Mouse (Mus musculus): ENCODE data around the gene Mafb.

Mafb gene

GRCm38 (mm10) chr2:160364128-160364650 lies 2.7 kb downstream of the Mafb start:
- DNase-seq (ENCODE audit: low spot score) = no peak

DNA sequence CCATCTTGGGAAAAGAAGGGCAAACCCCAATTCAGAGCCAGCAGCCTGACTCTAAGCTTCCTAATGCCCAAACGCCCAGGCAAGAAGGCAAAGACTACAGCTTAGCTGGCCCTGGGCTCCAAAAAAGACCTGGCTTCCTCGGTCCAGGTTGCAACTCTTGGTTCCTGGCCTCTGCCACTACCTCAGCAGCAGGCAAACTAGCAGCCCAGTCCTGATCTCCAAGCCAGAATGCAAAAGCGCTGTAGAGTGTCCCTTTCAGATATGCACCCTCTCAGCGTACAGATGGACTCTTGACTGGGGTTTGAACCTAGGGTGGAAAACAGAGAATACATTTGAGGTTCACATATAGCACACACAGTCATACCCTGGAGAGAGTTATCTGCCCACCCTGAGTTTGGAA lies 3.7 kb downstream of the Mafb start:
- no peak for DNase-seq (ENCODE audit: low spot score)

- no peak for DNase-seq (ENCODE audit: low spot score)
Measured at GRCm38 (mm10) chr2:160361442-160362121, 5.3 kb downstream of the Mafb start.

DNA sequence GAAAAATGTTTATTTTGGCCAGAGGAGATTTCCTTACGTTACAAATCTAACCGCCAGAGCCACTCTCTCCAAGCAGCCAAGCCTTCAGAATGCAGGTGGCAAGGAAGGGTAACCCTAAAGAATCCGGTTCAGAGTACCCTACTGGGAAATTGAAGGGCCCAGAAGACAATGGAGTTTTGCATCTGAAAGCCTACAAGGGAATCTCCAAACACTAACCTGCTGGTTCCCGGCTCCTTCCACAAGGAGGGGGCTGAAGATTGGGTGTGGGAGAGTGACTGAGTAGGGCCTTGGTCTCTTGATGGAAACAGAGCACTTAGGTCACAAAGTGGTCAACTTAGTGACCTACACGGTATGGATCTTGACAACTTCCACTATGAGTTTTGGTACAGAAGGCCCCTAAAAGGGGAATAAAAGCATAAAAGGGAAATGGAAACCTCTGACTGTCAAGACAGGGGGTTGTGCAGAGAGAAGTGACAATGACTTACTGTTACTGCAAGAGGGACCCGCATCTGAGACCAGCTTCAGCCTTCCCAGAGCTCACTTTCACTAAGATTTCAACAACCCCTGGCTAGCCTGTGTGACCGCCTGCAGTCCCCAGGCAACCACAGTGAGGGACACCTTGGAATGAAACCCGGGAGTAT lies 6.5 kb downstream of the Mafb start:
- no peak for DNase-seq (ENCODE audit: low spot score)

GRCm38 (mm10) chr2:160358896-160359295 lies 8.0 kb downstream of the Mafb start:
- DNase-seq (ENCODE audit: low spot score) = no peak

DNA sequence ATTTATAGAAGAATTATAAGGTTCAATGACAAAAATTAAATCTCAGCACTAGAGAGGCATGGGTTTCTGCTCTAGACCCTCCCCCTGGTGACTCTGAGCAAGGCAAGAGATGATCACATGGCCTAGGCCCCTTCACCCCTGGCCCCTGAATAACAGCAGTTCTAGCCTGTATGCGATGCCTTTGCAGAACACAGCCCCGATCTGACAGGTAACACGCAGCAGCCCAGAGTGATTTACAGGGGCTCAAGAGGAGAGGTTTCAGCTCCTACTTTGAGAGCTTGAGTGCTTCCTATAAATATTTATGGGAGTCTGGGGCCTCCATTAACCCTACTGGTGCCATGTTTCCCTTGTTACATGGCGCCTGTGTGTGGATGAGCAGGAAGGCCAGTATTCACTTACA lies 9.4 kb downstream of the Mafb start:
- DNase-seq (ENCODE audit: low spot score) = no peak

- DNase-seq (ENCODE audit: low spot score) = no peak
Measured at GRCm38 (mm10) chr2:160356132-160356531, 10.7 kb downstream of the Mafb start.

GRCm38 (mm10) chr2:160354319-160354718 lies 12.5 kb downstream of the Mafb start:
- no peak for DNase-seq (ENCODE audit: low spot score)

DNA sequence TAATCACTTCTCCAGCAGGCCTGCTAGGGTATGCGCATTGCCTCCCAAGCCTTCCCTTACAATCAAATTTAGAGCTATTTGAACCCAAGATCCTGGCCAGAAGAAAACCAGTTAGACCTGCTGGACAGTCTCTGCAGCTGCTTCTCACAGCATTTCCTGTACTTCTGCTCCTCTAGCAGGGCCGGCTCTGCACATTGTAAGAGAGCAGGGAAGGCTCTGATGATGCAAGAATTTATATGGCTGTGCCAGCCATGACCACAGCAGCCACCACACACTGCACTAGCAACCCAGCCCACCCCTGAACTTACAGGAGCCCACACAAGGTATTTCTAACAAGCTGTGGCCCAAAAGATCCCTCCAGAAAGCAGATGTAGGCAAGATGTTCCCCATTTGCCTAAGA lies 13.3 kb downstream of the Mafb start:
- DNase-seq (ENCODE audit: low spot score) = no peak

DNA sequence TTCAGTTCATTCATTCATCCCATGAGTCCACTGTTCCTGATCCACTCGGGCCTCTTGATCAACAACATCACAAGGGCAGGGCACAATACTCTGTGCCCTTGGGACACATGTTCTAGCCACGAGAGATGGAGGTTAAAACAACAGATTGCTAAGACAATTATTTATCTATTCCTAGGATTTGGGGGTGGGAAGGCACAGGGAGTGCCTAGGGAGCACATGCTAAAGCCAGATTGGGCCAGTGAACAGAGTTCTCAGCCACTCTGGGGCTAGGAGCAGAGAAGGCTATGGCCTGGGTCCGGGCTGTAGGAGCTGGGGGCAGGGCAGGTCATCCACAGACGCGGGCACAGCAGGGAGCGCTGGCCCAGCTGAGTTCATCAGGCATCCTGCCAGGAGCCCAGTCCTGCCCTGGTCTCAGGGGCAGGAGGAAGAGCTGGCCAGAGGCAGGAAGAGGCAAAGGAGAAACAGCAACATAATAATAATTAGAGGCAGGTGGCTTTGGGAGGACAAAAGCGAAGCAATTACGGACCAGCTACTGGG lies 15.8 kb downstream of the Mafb start:
- DNase-seq (ENCODE audit: low spot score) = no peak

GRCm38 (mm10) chr2:160349578-160349977 lies 17.3 kb downstream of the Mafb start:
- no peak for DNase-seq (ENCODE audit: low spot score)

DNA sequence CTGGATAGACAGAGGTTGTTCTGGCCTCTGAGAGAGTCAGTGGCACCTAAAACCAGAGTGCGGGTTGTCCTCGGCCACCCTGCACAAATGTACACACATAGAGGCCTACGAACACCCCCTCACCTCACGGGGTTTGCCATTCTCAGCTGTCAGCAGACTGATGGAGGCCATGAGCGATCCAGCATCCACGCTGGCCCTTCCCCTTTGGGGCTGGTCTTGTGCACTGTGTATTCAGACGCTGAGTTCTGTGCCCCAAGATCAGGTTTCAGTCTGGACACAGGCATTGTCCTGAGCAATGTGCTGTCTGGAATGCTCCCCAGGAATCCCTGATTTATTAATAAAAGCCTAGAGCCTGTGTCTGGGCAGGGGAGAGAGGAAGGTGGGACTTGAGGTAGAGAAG lies 18.1 kb downstream of the Mafb start:
- DNase-seq (ENCODE audit: low spot score) = no peak

- DNase-seq (ENCODE audit: low spot score) = no peak
Measured at GRCm38 (mm10) chr2:160348072-160348604, 18.7 kb downstream of the Mafb start.

- no peak for DNase-seq (ENCODE audit: low spot score)
Measured at GRCm38 (mm10) chr2:160345644-160346043, 21.2 kb downstream of the Mafb start.

DNA sequence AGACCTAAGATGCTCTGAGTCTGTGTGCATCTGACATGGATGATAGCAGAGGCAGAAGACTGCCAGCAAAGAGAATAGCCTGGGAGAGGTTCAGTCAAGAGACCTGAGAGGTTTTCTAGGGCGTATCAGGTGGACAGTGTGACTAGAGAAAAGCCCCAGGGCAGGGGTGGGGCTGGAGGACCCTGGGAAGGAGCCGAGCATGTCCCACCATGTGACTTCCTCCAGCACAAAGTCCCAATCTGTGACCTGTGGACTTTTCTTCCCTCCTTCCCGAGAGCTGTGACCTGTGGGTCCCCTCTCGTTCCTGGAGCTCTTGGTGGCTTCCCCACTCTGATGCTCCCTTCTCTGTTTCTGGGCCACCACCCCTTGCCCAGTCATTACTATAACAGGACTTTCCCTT lies 26.7 kb downstream of the Mafb start:
- DNase-seq (ENCODE audit: low spot score) = no peak

- DNase-seq (ENCODE audit: low spot score) = no peak
Measured at GRCm38 (mm10) chr2:160339595-160339994, 27.3 kb downstream of the Mafb start.

DNA sequence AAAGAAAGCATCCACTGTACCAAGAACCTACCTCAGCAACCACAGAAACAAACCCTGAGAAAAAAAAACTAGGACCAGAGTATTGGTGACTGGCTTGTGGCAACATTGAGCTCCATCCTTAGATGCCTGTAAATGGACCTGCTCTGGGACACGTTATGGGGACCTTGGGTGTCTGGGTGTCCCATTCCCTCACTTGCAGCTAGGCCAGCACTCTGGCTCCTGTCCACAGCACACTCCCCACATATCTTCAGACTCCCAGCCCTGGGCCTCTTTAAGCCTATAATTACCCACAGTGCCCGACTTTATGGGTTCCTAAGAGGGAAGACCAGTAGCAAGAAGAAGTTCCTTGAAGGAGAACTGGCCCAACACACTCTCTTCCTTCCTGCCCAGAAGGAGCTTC lies 30.8 kb downstream of the Mafb start:
- no peak for DNase-seq (ENCODE audit: low spot score)

DNA sequence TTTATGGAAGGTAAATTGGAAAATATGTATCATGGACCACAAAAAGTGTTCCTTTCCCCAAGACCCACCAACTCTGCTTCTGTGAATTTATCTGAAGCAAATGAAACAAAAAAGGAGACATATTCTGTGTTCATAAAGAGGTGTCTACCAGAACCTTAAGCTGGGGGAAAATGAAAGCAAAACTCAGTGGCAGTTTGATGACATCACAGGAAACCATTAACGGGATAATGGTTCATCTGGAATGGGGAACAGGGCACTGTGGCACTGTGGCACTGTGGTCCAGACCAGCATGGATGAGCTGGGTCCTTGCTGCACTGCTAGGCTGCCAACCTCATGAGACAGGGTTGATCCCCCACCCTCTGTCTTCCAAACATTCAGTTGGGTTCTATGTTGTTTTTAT lies 31.8 kb downstream of the Mafb start:
- DNase-seq (ENCODE audit: low spot score) = no peak

- no peak for DNase-seq (ENCODE audit: low spot score)
Measured at GRCm38 (mm10) chr2:160334111-160334661, 32.7 kb downstream of the Mafb start, which contains the start of gene Gm826. Gene Gm826, minus strand, starts transcription at chr2:160334162.

- no peak for DNase-seq (ENCODE audit: low spot score)
Measured at GRCm38 (mm10) chr2:160332516-160333325, 34.1 kb downstream of the Mafb start.

DNA sequence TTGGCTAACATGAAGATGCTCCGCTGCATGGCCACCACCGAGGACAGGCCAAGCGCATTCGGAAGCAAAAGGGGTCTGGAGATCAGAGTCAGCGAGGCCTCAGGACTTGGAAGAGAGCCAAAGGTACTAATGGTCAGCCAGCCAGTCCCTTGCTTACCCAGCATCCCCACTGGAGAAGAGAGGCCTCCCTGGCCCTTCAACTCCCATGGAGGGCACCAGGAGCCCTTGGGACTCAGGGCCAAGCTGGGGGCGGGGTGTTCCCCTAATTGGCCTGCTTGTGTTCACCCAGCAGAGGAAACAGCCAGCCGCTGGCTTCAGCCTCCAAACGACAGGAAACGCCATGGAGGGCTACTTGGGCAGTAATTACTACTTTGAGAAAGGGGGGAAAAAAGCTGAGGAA lies 38.0 kb downstream of the Mafb start:
- no peak for DNase-seq (ENCODE audit: low spot score)

DNA sequence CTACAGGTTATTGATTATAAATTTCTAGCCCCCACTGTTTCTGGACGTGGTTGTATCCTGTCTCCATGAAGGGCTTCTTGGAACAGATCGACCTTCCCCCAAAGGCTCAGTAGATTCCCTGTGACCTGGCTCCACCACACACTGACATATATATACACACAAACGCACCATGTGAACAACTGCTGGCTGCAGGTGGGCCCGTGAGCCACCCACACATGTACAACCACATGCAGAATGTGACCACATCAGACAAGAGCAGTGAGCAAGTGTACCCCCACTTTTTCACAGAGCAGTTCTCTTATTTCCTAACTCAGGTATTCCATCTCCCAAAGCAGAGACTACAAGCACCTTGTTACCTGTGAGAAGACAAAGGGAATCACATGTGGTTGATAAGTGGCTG lies 39.1 kb downstream of the Mafb start:
- DNase-seq (ENCODE audit: low spot score) = no peak
